Mouse (Mus musculus) embryo, embryonic 11.5 days (tissue): Measurements from ENCODE around the gene Slc11a1.
"Not testable (repeated sequence)": the region's sequence is repeated elsewhere in the genome, so short reads cannot be mapped to it uniquely, and the experiment has no call there.

Experiments used
- DNase-seq: peaks from one replicate; pipeline ENCODE4 v3.0.0-alpha.2; 2012; ENCODE audit warnings: low read depth, low spot score

Slc11a1 gene

GRCm38 (mm10) chr1:74387386-74387988, 12.5 kb downstream of the Slc11a1 start:
- no peak for DNase-seq

- DNase-seq = no peak
These were observed 13.5 kb downstream of the Slc11a1 start for GRCm38 (mm10) chr1:74388398-74388920.

GRCm38 (mm10) chr1:74389831-74390286, 14.9 kb downstream of the Slc11a1 start:
- DNase-seq = no peak

DNA sequence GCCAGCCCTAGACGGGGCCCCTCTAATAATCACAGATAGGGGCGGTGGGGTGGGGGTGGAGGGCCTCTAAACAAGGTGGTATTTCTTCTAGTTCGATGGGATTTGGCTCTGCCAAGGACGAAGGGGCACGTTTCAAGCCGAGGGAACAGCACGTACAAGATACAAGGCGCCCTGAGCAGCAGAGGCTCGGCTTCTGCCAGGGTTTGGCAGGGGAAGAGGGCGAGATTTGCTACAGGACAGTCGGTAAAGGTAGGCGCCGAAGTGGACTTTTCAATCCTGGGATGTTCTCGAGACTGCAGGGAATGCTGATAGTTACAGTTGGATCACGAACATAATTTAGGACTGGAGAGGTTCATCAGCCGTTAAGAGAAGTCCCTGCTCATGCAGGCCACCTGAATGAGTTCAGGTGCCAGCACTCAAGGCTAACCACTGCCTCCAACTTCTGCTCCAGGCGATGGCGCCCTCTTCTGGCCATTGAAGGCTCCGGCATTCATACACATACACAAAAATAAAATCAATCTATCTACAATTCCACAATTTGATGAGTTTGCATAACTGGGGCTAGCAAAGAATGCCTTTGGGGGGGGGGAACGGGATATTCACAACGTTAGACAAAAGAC, 15.4 kb downstream of the Slc11a1 start:
- DNase-seq = peak; percentile 53

- DNase-seq = peak; percentile 88
These were observed 16.1 kb downstream of the Slc11a1 start, which contains the start of gene Ctdsp1 for GRCm38 (mm10) chr1:74390924-74391748. Ctdsp1 (plus strand) TSS chr1:74391509.

DNA sequence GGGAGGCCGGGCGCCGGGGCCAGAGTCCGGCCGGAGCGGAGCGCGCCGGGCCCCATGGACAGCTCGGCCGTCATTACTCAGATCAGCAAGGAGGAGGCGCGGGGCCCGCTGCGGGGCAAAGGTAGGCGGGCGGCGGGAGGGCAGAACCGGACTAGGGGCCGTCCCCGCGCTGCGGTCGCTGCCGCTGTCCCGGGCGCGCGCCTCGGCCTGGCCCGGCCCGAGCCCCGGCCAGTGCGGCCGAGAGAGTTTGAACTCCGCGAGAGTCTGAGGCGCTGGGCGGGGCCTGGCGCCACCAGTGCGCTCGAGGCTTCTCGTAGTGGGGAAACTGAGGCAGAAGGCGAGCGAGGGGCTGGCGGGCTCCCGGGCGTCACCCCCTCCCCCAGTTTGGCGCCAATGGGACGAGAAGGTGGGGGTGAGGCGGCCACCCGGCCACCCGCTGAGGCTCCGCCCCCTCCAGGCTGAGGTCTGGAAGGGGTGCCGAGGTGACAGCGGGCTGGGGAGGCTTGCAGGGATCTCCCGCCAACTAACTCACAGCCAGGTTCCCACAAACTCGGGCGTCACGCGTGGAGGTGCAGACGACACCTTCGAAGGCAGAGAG, 16.9 kb downstream of the Slc11a1 start:
- DNase-seq = peak; percentile 42

GRCm38 (mm10) chr1:74392446-74392994, 17.5 kb downstream of the Slc11a1 start:
- no peak for DNase-seq

DNA sequence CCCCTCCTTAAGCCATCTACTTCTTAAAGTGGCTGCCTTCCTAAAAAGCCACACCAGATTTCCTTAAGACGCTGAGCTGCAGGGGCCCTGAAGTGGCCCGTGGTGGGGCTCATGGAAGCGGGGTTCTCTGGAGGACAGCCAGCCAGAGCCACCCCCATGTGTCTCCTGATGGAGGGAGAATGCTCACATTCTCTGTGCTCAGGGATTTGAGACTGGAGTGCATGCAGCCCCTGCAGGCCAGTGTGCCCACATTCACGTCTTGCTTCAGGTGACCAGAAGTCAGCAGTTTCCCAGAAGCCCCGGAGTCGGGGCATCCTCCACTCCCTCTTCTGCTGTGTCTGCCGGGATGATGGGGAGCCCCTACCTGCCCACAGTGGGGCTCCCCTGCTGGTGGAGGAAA, 18.0 kb downstream of the Slc11a1 start:
- DNase-seq = no peak

DNA sequence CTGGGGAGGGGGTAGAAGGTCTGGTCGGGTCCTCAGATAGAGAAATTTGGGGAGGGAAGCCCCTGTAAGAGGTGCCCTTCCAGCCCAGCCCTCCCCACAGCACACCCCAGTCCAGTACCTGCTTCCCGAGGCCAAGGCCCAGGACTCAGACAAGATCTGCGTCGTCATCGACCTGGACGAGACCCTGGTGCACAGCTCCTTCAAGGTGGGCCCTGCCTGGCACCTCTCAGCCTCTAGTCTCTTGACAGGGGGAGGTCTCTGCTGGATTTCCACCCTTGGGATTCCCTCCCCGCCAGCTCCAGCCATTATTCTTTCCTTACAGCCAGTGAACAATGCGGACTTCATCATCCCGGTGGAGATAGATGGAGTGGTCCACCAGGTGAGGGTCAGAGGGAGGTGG, 18.7 kb downstream of the Slc11a1 start:
- no peak for DNase-seq

GRCm38 (mm10) chr1:74394311-74394710, 19.3 kb downstream of the Slc11a1 start:
- DNase-seq = no peak

- no peak for DNase-seq
These were observed 19.9 kb downstream of the Slc11a1 start for GRCm38 (mm10) chr1:74394858-74395257.

DNA sequence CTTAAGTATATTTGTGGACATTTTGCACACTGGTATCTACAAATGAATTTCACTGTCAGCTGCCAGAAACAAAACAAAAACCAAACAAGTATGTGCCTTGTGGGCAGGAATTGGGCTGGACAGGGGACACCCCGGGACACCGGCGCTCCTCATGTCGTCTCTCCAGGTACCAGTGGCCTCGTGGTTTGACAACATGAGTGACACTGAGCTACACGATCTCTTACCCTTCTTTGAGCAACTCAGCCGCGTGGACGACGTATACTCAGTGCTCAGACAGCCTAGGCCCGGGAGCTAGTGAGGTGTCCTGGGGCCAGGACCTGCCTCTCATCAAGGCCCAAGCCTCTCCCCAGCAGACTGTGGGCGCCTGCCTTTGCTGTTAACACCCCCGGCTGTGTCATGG, 20.3 kb downstream of the Slc11a1 start:
- no peak for DNase-seq

GRCm38 (mm10) chr1:74396456-74397222, 21.6 kb downstream of the Slc11a1 start:
- DNase-seq = not testable (repeated sequence)

GRCm38 (mm10) chr1:74397268-74397918, 22.4 kb downstream of the Slc11a1 start:
- peak; percentile 98 for DNase-seq

DNA sequence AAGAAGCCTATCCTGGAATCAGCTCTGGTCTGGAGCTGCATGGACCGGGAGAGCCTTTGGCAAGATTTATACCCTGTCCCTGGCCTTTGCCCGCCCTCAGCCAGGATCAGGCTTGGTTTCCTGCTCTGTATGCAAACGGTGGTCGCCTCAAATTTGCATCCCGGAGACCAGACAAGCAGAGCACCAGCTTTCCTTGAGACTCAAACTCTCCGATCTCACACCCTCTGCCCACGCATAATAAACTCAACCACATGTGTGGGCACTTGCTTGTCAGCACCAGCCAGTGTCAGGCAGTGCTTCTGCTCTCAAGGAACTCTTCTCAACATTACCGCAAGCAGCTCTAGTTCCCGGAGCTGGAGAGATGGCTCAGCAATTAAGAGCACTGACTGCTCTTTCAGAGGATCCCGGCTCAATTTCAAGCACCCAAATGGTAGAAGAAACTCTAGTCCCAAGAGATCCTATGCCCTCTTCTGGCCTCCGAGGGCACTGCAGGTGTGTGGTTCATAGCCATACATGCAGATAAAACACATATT, 23.0 kb downstream of the Slc11a1 start:
- peak; percentile 46 for DNase-seq

DNA sequence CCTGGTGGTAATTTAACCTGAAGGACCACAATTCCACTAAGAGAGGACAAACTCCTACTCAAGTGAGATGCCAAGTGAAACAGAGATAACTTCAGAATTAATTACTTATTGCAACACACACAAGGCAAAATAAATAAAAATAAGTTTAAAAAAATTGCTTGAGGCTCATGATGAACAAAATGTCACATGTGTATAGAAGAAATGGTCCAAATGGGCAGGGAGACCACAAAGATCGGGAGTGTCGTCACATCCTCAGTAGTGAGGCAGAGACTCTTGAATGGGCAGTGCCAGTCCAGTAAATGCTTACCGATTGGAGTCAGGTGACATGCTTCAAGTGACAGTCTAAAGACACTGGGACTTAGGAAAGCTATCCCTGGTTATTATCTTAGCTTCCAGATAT, 25.5 kb downstream of the Slc11a1 start:
- DNase-seq = no peak

GRCm38 (mm10) chr1:74401015-74401702, 26.2 kb downstream of the Slc11a1 start:
- DNase-seq = no peak

- DNase-seq = no peak
These were observed 29.2 kb downstream of the Slc11a1 start for GRCm38 (mm10) chr1:74404206-74404605.
